Mouse (Mus musculus): ENCODE measurements at regions not wholly inside any gene's neighbourhood (a gene's known extent, or its start where the extent isn't known, plus 50 kb on each side); places are given as distances from the start of the nearest gene placed in this dataset.

- Histone ChIP-seq H3K4me1 (ENCODE audit: control insufficient read depth, insufficient read depth, low read length) (no peaks in the 10 kb centered on the region), H3K4me3 (ENCODE audit: insufficient read depth, low read depth, low read length) (no peak overlapping the region), H3K27ac (ENCODE audit: insufficient read depth, low read depth, low read length) (no peak overlapping the region), H3K36me3 (ENCODE audit: control insufficient read depth, insufficient read depth, low read length) (no peaks in the 10 kb centered on the region), H3K27me3 (replicated peaks; ENCODE audit: control insufficient read depth, insufficient read depth, low read length) (no peaks in the 10 kb centered on the region)
- TF ChIP-seq CTCF (conservative IDR thresholded peaks at IDR 0.05; ENCODE audit: insufficient read depth, insufficient read length, low read depth, low read length), result no peak
- TF ChIP-seq POLR2A (IDR thresholded peaks at IDR 0.05; ENCODE audit: low read depth, low read length), result no peak
- DNase-seq, result no peak
- WGBS, result 77% methylated on average over 5 of the region's 5 CpGs
Observed at GRCm38 (mm10) chr7:117846041-117846440, 269.9 kb downstream of the Rps15a start.

DNA sequence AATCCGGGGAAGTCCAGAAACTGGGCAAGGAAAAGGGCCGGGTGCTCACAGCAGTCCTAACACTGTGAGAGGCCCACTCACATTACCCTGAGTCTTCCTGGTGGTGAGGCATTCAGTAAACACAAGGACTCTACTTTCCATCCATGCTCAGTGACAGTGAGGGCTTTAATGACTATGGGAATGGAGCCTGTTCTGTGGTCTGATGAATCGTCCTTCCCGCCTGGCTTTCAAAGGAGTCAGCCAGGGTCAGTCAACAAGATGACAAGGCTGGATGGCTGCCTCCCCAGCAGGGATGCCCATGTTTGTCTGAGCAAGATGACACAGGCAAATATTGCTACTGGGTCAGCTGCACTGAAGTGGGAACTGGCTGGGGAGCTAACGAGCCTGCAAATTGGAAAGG lies 273.2 kb downstream of the Rps15a start:
- H3K27me3 ChIP-seq (replicated peaks; ENCODE audit: control insufficient read depth, insufficient read depth, low read length), result no peaks in the 10 kb centered on the region
- TF ChIP-seq CTCF (conservative IDR thresholded peaks at IDR 0.05; ENCODE audit: insufficient read depth, insufficient read length, low read depth, low read length), result no peak
- no peak for TF ChIP-seq POLR2A (IDR thresholded peaks at IDR 0.05; ENCODE audit: low read depth, low read length)
- WGBS, result 23% methylated on average over 5 of the region's 5 CpGs
- H3K27ac ChIP-seq (ENCODE audit: insufficient read depth, low read depth, low read length), result no peak overlapping the region
- no peaks in the 10 kb centered on the region for H3K36me3 ChIP-seq (ENCODE audit: control insufficient read depth, insufficient read depth, low read length)
- H3K4me3 ChIP-seq (ENCODE audit: insufficient read depth, low read depth, low read length), result no peak overlapping the region
- DNase-seq, result no peak
- no peaks in the 10 kb centered on the region for H3K4me1 ChIP-seq (ENCODE audit: control insufficient read depth, insufficient read depth, low read length)

DNA sequence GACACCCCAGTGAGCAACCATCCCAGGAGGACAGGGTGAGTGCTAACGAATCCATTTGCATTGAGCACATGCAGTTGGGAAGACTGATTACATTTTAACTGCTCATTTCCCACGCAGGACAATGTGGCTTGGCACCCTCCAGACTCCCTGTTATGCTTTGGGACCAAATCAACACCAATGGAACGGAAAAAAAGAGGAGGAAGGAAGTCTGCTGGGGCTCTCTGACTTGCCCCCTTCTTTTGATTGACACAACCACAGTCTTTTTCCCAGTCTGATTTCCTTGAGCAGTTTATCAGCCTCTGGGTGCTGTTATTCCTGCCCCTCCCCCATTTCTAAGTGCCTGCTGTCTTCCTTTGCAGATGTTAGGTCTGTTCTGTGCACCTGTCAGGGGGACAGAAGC lies 321.0 kb downstream of the Rps15a start:
- 25% methylated on average over 3 of the region's 3 CpGs for WGBS
- H3K27ac ChIP-seq (ENCODE audit: insufficient read depth, low read depth, low read length), result no peak overlapping the region
- TF ChIP-seq CTCF (conservative IDR thresholded peaks at IDR 0.05; ENCODE audit: insufficient read depth, insufficient read length, low read depth, low read length), result no peak
- TF ChIP-seq POLR2A (IDR thresholded peaks at IDR 0.05; ENCODE audit: low read depth, low read length), result no peak

DNA sequence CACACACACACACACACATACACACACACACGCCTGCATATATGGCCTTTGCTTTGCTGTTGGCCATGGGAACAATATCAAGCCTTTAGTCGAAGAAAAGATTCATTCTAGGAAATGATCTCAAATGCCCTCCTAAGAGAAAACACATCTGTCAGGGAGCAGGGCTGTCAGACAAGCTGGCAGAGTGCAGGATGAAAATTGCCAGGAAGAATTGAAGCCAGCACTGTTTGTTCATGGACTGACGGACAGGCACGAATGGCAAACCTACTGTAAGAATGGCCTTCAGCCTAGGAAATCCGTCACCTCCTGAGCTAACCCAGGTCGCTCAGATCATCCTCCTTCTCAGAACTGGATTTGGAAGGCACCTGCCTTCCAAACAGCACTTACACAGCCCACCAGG lies 322.0 kb downstream of the Rps15a start:
- no peak overlapping the region for H3K4me3 ChIP-seq (ENCODE audit: insufficient read depth, low read depth, low read length)
- H3K27me3 ChIP-seq (replicated peaks; ENCODE audit: control insufficient read depth, insufficient read depth, low read length), result no peaks in the 10 kb centered on the region
- H3K36me3 ChIP-seq (ENCODE audit: control insufficient read depth, insufficient read depth, low read length), result no peaks in the 10 kb centered on the region
- no peak overlapping the region for H3K27ac ChIP-seq (ENCODE audit: insufficient read depth, low read depth, low read length)
- TF ChIP-seq POLR2A (IDR thresholded peaks at IDR 0.05; ENCODE audit: low read depth, low read length), result no peak
- DNase-seq, result no peak
- WGBS, result 75% methylated on average over 6 of the region's 6 CpGs
- H3K4me1 ChIP-seq (ENCODE audit: control insufficient read depth, insufficient read depth, low read length), result no peaks in the 10 kb centered on the region

More for the DNA sequence above, 321.0 kb downstream of the Rps15a start:
- H3K4me1 ChIP-seq (ENCODE audit: control insufficient read depth, insufficient read depth, low read length), result no peaks in the 10 kb centered on the region
- no peaks in the 10 kb centered on the region for H3K27me3 ChIP-seq (replicated peaks; ENCODE audit: control insufficient read depth, insufficient read depth, low read length)
- no peaks in the 10 kb centered on the region for H3K36me3 ChIP-seq (ENCODE audit: control insufficient read depth, insufficient read depth, low read length)
- no peak overlapping the region for H3K4me3 ChIP-seq (ENCODE audit: insufficient read depth, low read depth, low read length)
- DNase-seq, result no peak

GRCm38 (mm10) chr7:117792456-117792855 lies 323.5 kb downstream of the Rps15a start:
- no peak for DNase-seq
- Histone ChIP-seq H3K4me1 (ENCODE audit: control insufficient read depth, insufficient read depth, low read length) (no peaks in the 10 kb centered on the region), H3K4me3 (ENCODE audit: insufficient read depth, low read depth, low read length) (no peak overlapping the region), H3K36me3 (ENCODE audit: control insufficient read depth, insufficient read depth, low read length) (no peaks in the 10 kb centered on the region), H3K27me3 (replicated peaks; ENCODE audit: control insufficient read depth, insufficient read depth, low read length) (no peaks in the 10 kb centered on the region), H3K27ac (ENCODE audit: insufficient read depth, low read depth, low read length) (no peak overlapping the region)
- WGBS, result 86% methylated on average over 4 of the region's 4 CpGs
- TF ChIP-seq POLR2A (IDR thresholded peaks at IDR 0.05; ENCODE audit: low read depth, low read length) (no peak), CTCF (conservative IDR thresholded peaks at IDR 0.05; ENCODE audit: insufficient read depth, insufficient read length, low read depth, low read length) (no peak)

DNA sequence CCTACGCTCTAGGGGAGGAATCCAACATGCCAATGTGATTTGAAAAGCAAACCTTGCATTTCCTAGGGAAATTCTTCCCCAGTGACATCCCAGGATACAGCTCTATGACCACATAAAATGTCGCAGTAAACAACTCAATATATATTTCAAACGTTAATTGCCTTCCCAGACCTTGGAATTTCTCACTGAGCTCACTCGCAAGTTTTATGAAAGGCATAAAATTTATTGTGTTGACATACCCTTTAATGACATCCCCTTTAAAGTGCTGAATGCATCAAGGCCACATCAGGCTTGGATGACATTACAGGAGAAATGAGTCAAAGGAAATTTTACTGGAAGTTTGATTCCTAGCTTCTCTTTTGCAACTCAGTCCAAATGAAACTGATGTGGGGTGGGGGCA lies 337.0 kb downstream of the Rps15a start:
- Histone ChIP-seq H3K4me1 (ENCODE audit: control insufficient read depth, insufficient read depth, low read length) (no peaks in the 10 kb centered on the region), H3K27me3 (replicated peaks; ENCODE audit: control insufficient read depth, insufficient read depth, low read length) (no peaks in the 10 kb centered on the region), H3K36me3 (ENCODE audit: control insufficient read depth, insufficient read depth, low read length) (no peaks in the 10 kb centered on the region), H3K4me3 (ENCODE audit: insufficient read depth, low read depth, low read length) (no peak overlapping the region), H3K27ac (ENCODE audit: insufficient read depth, low read depth, low read length) (no peak overlapping the region)
- DNase-seq, result no peak
- TF ChIP-seq CTCF (conservative IDR thresholded peaks at IDR 0.05; ENCODE audit: insufficient read depth, insufficient read length, low read depth, low read length) (no peak), POLR2A (IDR thresholded peaks at IDR 0.05; ENCODE audit: low read depth, low read length) (no peak)
- WGBS, result 28% methylated on average over 4 of the region's 4 CpGs

DNA sequence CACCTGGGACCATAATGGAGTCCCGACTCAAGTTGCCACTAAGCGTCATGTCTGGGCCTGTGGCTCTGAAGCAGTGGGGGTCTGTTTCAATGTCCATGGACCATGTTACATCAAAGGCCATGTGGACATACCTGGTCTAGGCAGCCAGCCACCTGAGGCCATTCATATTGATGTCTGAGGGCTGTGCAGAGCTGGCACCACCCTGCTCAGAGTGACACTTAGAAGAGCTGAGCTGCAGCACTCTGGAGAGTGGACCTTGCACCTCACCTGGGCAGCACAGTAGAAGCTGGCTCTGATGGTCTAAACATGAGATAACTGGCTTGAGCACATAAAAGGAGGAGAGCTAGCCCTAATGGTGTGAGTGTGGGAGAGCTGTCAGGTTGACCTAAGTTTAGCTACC lies 338.1 kb downstream of the Rps15a start:
- Histone ChIP-seq H3K4me3 (ENCODE audit: insufficient read depth, low read depth, low read length) (no peak overlapping the region), H3K36me3 (ENCODE audit: control insufficient read depth, insufficient read depth, low read length) (no peaks in the 10 kb centered on the region), H3K27ac (ENCODE audit: insufficient read depth, low read depth, low read length) (no peak overlapping the region), H3K4me1 (ENCODE audit: control insufficient read depth, insufficient read depth, low read length) (no peaks in the 10 kb centered on the region), H3K27me3 (replicated peaks; ENCODE audit: control insufficient read depth, insufficient read depth, low read length) (no peaks in the 10 kb centered on the region)
- TF ChIP-seq CTCF (conservative IDR thresholded peaks at IDR 0.05; ENCODE audit: insufficient read depth, insufficient read length, low read depth, low read length) (no peak), POLR2A (IDR thresholded peaks at IDR 0.05; ENCODE audit: low read depth, low read length) (no peak)
- DNase-seq, result no peak
- WGBS, result 100% methylated on average over 2 of the region's 2 CpGs

- DNase-seq, result no peak
- Histone ChIP-seq H3K4me3 (ENCODE audit: insufficient read depth, low read depth, low read length) (no peak overlapping the region), H3K4me1 (ENCODE audit: control insufficient read depth, insufficient read depth, low read length) (no peaks in the 10 kb centered on the region), H3K27ac (ENCODE audit: insufficient read depth, low read depth, low read length) (no peak overlapping the region), H3K27me3 (replicated peaks; ENCODE audit: control insufficient read depth, insufficient read depth, low read length) (no peaks in the 10 kb centered on the region), H3K36me3 (ENCODE audit: control insufficient read depth, insufficient read depth, low read length) (no peaks in the 10 kb centered on the region)
- TF ChIP-seq POLR2A (IDR thresholded peaks at IDR 0.05; ENCODE audit: low read depth, low read length), result no peak
- no peak for TF ChIP-seq CTCF (conservative IDR thresholded peaks at IDR 0.05; ENCODE audit: insufficient read depth, insufficient read length, low read depth, low read length)
- 30% methylated on average over 6 of the region's 6 CpGs for WGBS
Observed at GRCm38 (mm10) chr7:117771836-117772235, 344.2 kb downstream of the Rps15a start.

Measured in kidney, adult 2 months (tissue).